Mouse (Mus musculus) gastrocnemius, adult 8-10 months (tissue): ENCODE data around the gene Ift57. TPM values are rescaled to one million over a fixed set of nuclear protein-coding genes. Genes with fewer than 3 reads are reported as not detected.

Experiments
- total RNA-seq, 4 experiments: library from RNA; stranded (reverse); gene quantifications; 2 replicates each; pipeline ENCODE4 v1.2.4; 2022

The Ift57 gene
- total RNA-seq, 4 experiments from 2014 or later: 5.4 to 8.9 (median 6.8) TPM

Other genes with a start within 250 kb of the Ift57 start
- 10 to 100 TPM; 21.9 to 27.5 (median 24.5) TPM for gene Cd47, start 101.3 kb downstream of the Ift57 start, total RNA-seq